Mouse (Mus musculus) large intestine, adult 2 months (tissue): Measurements from ENCODE around the gene Cnih3. TPM values are rescaled to one million over a fixed set of nuclear protein-coding genes. Genes with fewer than 3 reads are reported as not detected.

Experiments used
- DNase-seq: peaks from one replicate; pipeline ENCODE4 v3.0.0-alpha.2; 2012; ENCODE audit warnings: low read depth, low spot score
- WGBS: fragments of 180-500 bp; shearing (Covaris S2); methylation state at CpG from one replicate; pipeline ENCODE4 v1.1.7; 2018; 5-methylcytosine and 5-hydroxymethylcytosine counted together
- polyA plus RNA-seq: library from polyadenylated mRNA; depleted of rRNA; stranded (reverse); fragments of >200 nt; gene quantifications from 2 replicates; pipeline ENCODE4 v1.2.3, GENCODE M21; 2012

Cnih3 gene
- polyA plus RNA-seq, 1 experiment: not detected

- no peak for DNase-seq
- WGBS: 70% methylated on average over 7 of the region's 7 CpGs
These were observed 89.3 kb downstream of the Cnih3 start for GRCm38 (mm10) chr1:181441654-181442241.

GRCm38 (mm10) chr1:181445041-181445440 is 92.6 kb downstream of the Cnih3 start:
- WGBS: 90% methylated on average over 5 of the region's 5 CpGs
- no peak for DNase-seq

GRCm38 (mm10) chr1:181445630-181446257 is 93.3 kb downstream of the Cnih3 start:
- no peak for DNase-seq
- WGBS: 17% methylated on average over 1 of the region's 1 CpGs

- no peak for DNase-seq
- WGBS: 47% methylated on average over 6 of the region's 6 CpGs
These were observed 94.2 kb downstream of the Cnih3 start for GRCm38 (mm10) chr1:181446591-181447114.

GRCm38 (mm10) chr1:181447576-181447975 is 95.1 kb downstream of the Cnih3 start:
- WGBS: 78% methylated on average over 4 of the region's 4 CpGs
- no peak for DNase-seq

- no peak for DNase-seq
- WGBS: 92% methylated on average over 7 of the region's 7 CpGs
These were observed 95.6 kb downstream of the Cnih3 start for GRCm38 (mm10) chr1:181448041-181448440.

- 77% methylated on average over 6 of the region's 6 CpGs for WGBS
- no peak for DNase-seq
These were observed 100.7 kb downstream of the Cnih3 start for GRCm38 (mm10) chr1:181453106-181453505.

- no peak for DNase-seq
- WGBS: 69% methylated on average over 7 of the region's 7 CpGs
These were observed 104.5 kb downstream of the Cnih3 start for GRCm38 (mm10) chr1:181456911-181457310.

- DNase-seq: no peak
- WGBS: 62% methylated on average over 7 of the region's 7 CpGs
These were observed 107.1 kb downstream of the Cnih3 start for GRCm38 (mm10) chr1:181459431-181460105.

- 89% methylated on average over 2 of the region's 2 CpGs for WGBS
- no peak for DNase-seq
These were observed 107.9 kb downstream of the Cnih3 start for GRCm38 (mm10) chr1:181460283-181460682.

GRCm38 (mm10) chr1:181461484-181461883 is 109.1 kb downstream of the Cnih3 start:
- WGBS: 64% methylated on average over 8 of the region's 8 CpGs
- no peak for DNase-seq

GRCm38 (mm10) chr1:181462051-181462905 is 109.8 kb downstream of the Cnih3 start:
- DNase-seq: no peak
- WGBS: 45% methylated on average over 8 of the region's 8 CpGs

- DNase-seq: no peak
- 66% methylated on average over 6 of the region's 6 CpGs for WGBS
These were observed 110.4 kb downstream of the Cnih3 start for GRCm38 (mm10) chr1:181462906-181463179.

- 34% methylated on average over 5 of the region's 5 CpGs for WGBS
- no peak for DNase-seq
These were observed 112.6 kb downstream of the Cnih3 start for GRCm38 (mm10) chr1:181465027-181465426.

GRCm38 (mm10) chr1:181466040-181466439 is 113.6 kb downstream of the Cnih3 start:
- WGBS: 85% methylated on average over 6 of the region's 6 CpGs
- no peak for DNase-seq

- WGBS: 57% methylated on average over 17 of the region's 17 CpGs
- no peak for DNase-seq
These were observed 114.3 kb downstream of the Cnih3 start for GRCm38 (mm10) chr1:181466601-181467320.

GRCm38 (mm10) chr1:181467321-181467670 is 114.9 kb downstream of the Cnih3 start:
- DNase-seq: no peak
- 88% methylated on average over 6 of the region's 6 CpGs for WGBS

GRCm38 (mm10) chr1:181469415-181469814 is 117.0 kb downstream of the Cnih3 start:
- no peak for DNase-seq
- 26% methylated on average over 8 of the region's 8 CpGs for WGBS

- no peak for DNase-seq
- 51% methylated on average over 8 of the region's 8 CpGs for WGBS
These were observed 123.7 kb downstream of the Cnih3 start for GRCm38 (mm10) chr1:181476141-181476540.

GRCm38 (mm10) chr1:181476557-181476956 is 124.1 kb downstream of the Cnih3 start:
- WGBS: 44% methylated on average over 6 of the region's 6 CpGs

More at GRCm38 (mm10) chr1:181476557-181476956, 124.1 kb downstream of the Cnih3 start:
- DNase-seq: no peak
